10 mouse cellular contexts compared by ENCODE assay signal in genomic region chr9:43331476-43332471, GRCm38 (mm10). TPM values are rescaled to one million over a fixed set of nuclear protein-coding genes. Genes with fewer than 3 reads are reported as not detected.
DNase-seq lines count a peak whose midpoint lies in the region; ATAC-seq and TF ChIP-seq lines count a peak whose summit lies in the region.
"Had no signal": no experiment of that assay in that cellular context is flagged by ENCODE, and none has a peak within 500 bp of the region (broad histone marks: within the 10 kb centered on the region; RNA-seq: fewer than 3 reads in every experiment).

No protein-coding gene starts in this region.

- H3K27ac ChIP-seq in kidney, embryonic 15.5 days = no peak overlapping the region
- peak overlapping the region; percentile 85 for H3K27ac ChIP-seq in layer of hippocampus, adult 2 months
- H3K27ac ChIP-seq in olfactory bulb, adult 2 months (ENCODE audit: insufficient read depth, low read depth, low read length) = peak overlapping the region; percentile 34; the same call in 1 of the 2 replicates
- H3K27ac ChIP-seq: lung, embryonic 15.5 days had no signal

- no peak overlapping the region for H3K4me2 ChIP-seq in kidney, embryonic 15.5 days
- H3K4me2 ChIP-seq: lung, embryonic 15.5 days had no signal

- ATAC-seq in kidney, embryonic 15.5 days (replicated peaks; ENCODE audit: low FRiP score) = no peak
- ATAC-seq in monocyte, adult 5-6 weeks (replicated peaks; ENCODE audit: insufficient number of reproducible peaks, low FRiP score, low TSS enrichment, poor library complexity, severe bottlenecking) = no peak
- ATAC-seq: Patski had no signal

- peaks cover under 1% of the 10 kb centered on the region; the same call in 1 of the 2 replicates for H3K4me1 ChIP-seq in kidney, embryonic 15.5 days
- H3K4me1 ChIP-seq in olfactory bulb, adult 2 months (ENCODE audit: control insufficient read depth, insufficient read depth, low read length) = peaks cover 29% of the 10 kb centered on the region
- H3K4me1 ChIP-seq: lung, embryonic 15.5 days had no signal

- no peak for TF ChIP-seq CTCF in layer of hippocampus, adult 2 months (conservative IDR thresholded peaks at IDR 0.05)
- no peak for TF ChIP-seq CTCF in olfactory bulb, adult 2 months (IDR thresholded peaks at IDR 0.05; ENCODE audit: insufficient read depth, low read depth, low read length)

- 78% methylated on average over 8 of the region's 8 CpGs for WGBS in kidney, embryonic 15.5 days
- WGBS in olfactory bulb, adult 2 months = 61% methylated on average over 8 of the region's 8 CpGs

- TF ChIP-seq POLR2A in olfactory bulb, adult 2 months (IDR thresholded peaks at IDR 0.05; ENCODE audit: insufficient read depth, low read depth, low read length) = no peak

- H3K27me3 ChIP-seq in kidney, embryonic 15.5 days = peaks cover 14% of the 10 kb centered on the region; the same call in 1 of the 2 replicates
- H3K27me3 ChIP-seq: lung, embryonic 15.5 days had no signal

- H3K9ac ChIP-seq in kidney, embryonic 15.5 days = no peak overlapping the region
- H3K9ac ChIP-seq: lung, embryonic 15.5 days had no signal

- DNase-seq in kidney, adult 9 months = peak; percentile 16
- peak; percentile 54 for DNase-seq in adrenal gland, adult 8-10 months
- peak; percentile 19 to 53 for DNase-seq in frontal cortex, adult 2 months (ENCODE audit: extremely low spot score in 1 of 2, low spot score in 1 of 2)
- DNase-seq in layer of hippocampus, adult 2 months (ENCODE audit: low spot score in 2 of 2) = peak; percentile 56 to 63
- no peak for DNase-seq in T-cell, adult 2 months (ENCODE audit: low spot score)

- no peak overlapping the region for H3K4me3 ChIP-seq in kidney, embryonic 15.5 days (replicated peaks)
- no peak overlapping the region for H3K4me3 ChIP-seq in layer of hippocampus, adult 2 months
- no peak overlapping the region for H3K4me3 ChIP-seq in olfactory bulb, adult 2 months (ENCODE audit: insufficient read depth, low read depth, low read length)
- H3K4me3 ChIP-seq: lung, embryonic 15.5 days had no signal

- no peaks in the 10 kb centered on the region for H3K36me3 ChIP-seq in kidney, embryonic 15.5 days
- H3K36me3 ChIP-seq: lung, embryonic 15.5 days had no signal

- no peaks in the 10 kb centered on the region for H3K9me3 ChIP-seq in kidney, embryonic 15.5 days (replicated peaks)
- H3K9me3 ChIP-seq: lung, embryonic 15.5 days had no signal

RNA-seq across cellular contexts. Expression of gene Trim29, which starts 21.1 kb away (rescaled TPM):
- 1.3 and 1.4 TPM in 2 replicates for polyA plus RNA-seq in kidney, embryonic 15.5 days (2015; fragmentation: Nextera tagmentation; extraction: Ambion mirVana)
- under 1 TPM; 0.16 to 0.37 (median 0.22) TPM for total RNA-seq in adrenal gland, adult 8-10 months (2022)
- polyA plus RNA-seq in frontal cortex, adult 2 months (2012; rRNA removed) = 0.19 and 0.36 TPM in 2 replicates
- under 1 TPM; 0.32 to 0.44 TPM for total RNA-seq in layer of hippocampus, adult 2 months (2021)
- polyA plus RNA-seq in olfactory bulb, adult 2 months (2012; ENCODE audit: insufficient read depth, insufficient read length, low replicate concordance, missing spikeins) = not detected in 2 replicates
- not detected in 3 replicates for total RNA-seq in monocyte, adult 5-6 weeks (2017)
- polyA plus RNA-seq: Patski had no signal
